Mouse (Mus musculus): ENCODE measurements around the gene 5830473C10Rik.
"Not testable (repeated sequence)": the region's sequence is repeated elsewhere in the genome, so short reads cannot be mapped to it uniquely, and the experiment has no call there.

The 5830473C10Rik gene

GRCm38 (mm10) chr5:90596155-90596554, 35.2 kb downstream of the 5830473C10Rik start:
- no peak for DNase-seq

GRCm38 (mm10) chr5:90601469-90601868, 40.6 kb downstream of the 5830473C10Rik start:
- DNase-seq, result peak; percentile 61 to 65

- peak; percentile 46 to 64 for DNase-seq
Observed at GRCm38 (mm10) chr5:90603407-90603923, 42.6 kb downstream of the 5830473C10Rik start.

GRCm38 (mm10) chr5:90608906-90609305, 48.0 kb downstream of the 5830473C10Rik start:
- peak; percentile 23 to 44 for DNase-seq

- no peak for DNase-seq
Observed at GRCm38 (mm10) chr5:90611388-90611787, 50.5 kb downstream of the 5830473C10Rik start.

GRCm38 (mm10) chr5:90611996-90612611, 51.2 kb downstream of the 5830473C10Rik start:
- DNase-seq, result no peak

- DNase-seq, result not testable (repeated sequence)
Observed at GRCm38 (mm10) chr5:90612751-90613150, 51.8 kb downstream of the 5830473C10Rik start.

- no peak for DNase-seq
Observed at GRCm38 (mm10) chr5:90617859-90618258, 57.0 kb downstream of the 5830473C10Rik start.

GRCm38 (mm10) chr5:90621316-90621715, 60.4 kb downstream of the 5830473C10Rik start:
- no peak for DNase-seq

- no peak for DNase-seq
Observed at GRCm38 (mm10) chr5:90621726-90622125, 60.8 kb downstream of the 5830473C10Rik start.

GRCm38 (mm10) chr5:90623209-90623608, 62.3 kb downstream of the 5830473C10Rik start:
- no peak for DNase-seq

- peak; percentile 38 to 63 for DNase-seq
Observed at GRCm38 (mm10) chr5:90624708-90625425, 64.0 kb downstream of the 5830473C10Rik start.

- DNase-seq, result no peak
Observed at GRCm38 (mm10) chr5:90627423-90627822, 66.5 kb downstream of the 5830473C10Rik start.

- no peak for DNase-seq
Observed at GRCm38 (mm10) chr5:90628011-90628410, 67.1 kb downstream of the 5830473C10Rik start.

GRCm38 (mm10) chr5:90628530-90628929, 67.6 kb downstream of the 5830473C10Rik start:
- no peak for DNase-seq

GRCm38 (mm10) chr5:90634885-90635284, 74.0 kb downstream of the 5830473C10Rik start:
- no peak for DNase-seq

GRCm38 (mm10) chr5:90640286-90641217, 79.6 kb downstream of the 5830473C10Rik start, which contains the start of gene Rassf6:
Gene Rassf6, minus strand, starts transcription at chr5:90640657.
- DNase-seq, result peak; percentile 82 to 90

GRCm38 (mm10) chr5:90641218-90641610, 80.3 kb downstream of the 5830473C10Rik start:
- no peak for DNase-seq

- no peak for DNase-seq
Observed at GRCm38 (mm10) chr5:90645579-90645978, 84.7 kb downstream of the 5830473C10Rik start.

GRCm38 (mm10) chr5:90646398-90646797, 85.5 kb downstream of the 5830473C10Rik start:
- DNase-seq, result no peak

Data from kidney, postnatal 4 days (tissue).